Mouse (Mus musculus): ENCODE data around the gene Nkapl. TPM values are rescaled to one million over a fixed set of nuclear protein-coding genes. Genes with fewer than 3 reads are reported as not detected.
"Not testable (repeated sequence)": the region's sequence is repeated elsewhere in the genome, so short reads cannot be mapped to it uniquely, and the experiment has no call there.

Nkapl gene
- polyA plus RNA-seq, 1 experiment from 2014 or later = 2.5 TPM

DNA sequence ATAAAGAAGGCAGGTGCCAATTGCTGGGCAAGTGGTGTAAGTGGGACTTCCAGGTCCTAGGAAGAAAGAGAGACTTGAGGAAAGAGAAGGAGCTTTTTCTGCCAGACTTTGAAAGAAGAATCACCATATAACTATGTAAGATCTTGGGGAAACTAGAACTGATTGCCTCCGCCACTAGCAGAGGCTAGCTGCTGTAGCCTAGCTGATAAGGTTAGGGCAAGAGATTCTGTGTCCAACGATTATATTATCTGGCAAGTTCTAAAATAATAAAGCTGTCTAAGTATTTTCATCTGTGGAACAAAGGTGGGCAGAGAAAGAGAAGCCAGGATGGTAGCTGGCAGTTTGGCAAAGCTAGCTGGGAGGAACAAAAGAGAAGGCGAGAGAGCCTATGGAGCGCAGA lies 4.1 kb upstream of the Nkapl start:
- DNase-seq (ENCODE audit: low spot score) = no peak
- no peak overlapping the region for H3K9ac ChIP-seq (ENCODE audit: low read length)
- H3K4me2 ChIP-seq (ENCODE audit: low read depth) = no peak overlapping the region
- no peak for ATAC-seq (ENCODE audit: insufficient read depth, low FRiP score, low TSS enrichment)
- no peaks in the 10 kb centered on the region for H3K36me3 ChIP-seq (ENCODE audit: control insufficient read depth, insufficient read depth, low read length)
- H3K9me3 ChIP-seq (ENCODE audit: control insufficient read depth, low read length) = no peaks in the 10 kb centered on the region
- no peaks in the 10 kb centered on the region for H3K27me3 ChIP-seq (ENCODE audit: control insufficient read depth, insufficient read depth, low read length)
- no peaks in the 10 kb centered on the region for H3K4me1 ChIP-seq (ENCODE audit: control insufficient read depth, insufficient read depth, low read length)
- no peak overlapping the region for H3K4me3 ChIP-seq (ENCODE audit: low read depth, low read length)
- WGBS = 43% methylated on average over 4 of the region's 4 CpGs
- H3K27ac ChIP-seq (ENCODE audit: low read depth, low read length) = no peak overlapping the region

- 36% methylated on average over 9 of the region's 9 CpGs for WGBS
- no peak overlapping the region for H3K9ac ChIP-seq (ENCODE audit: low read length)
- H3K4me2 ChIP-seq (ENCODE audit: low read depth) = no peak overlapping the region; the same call in 1 of the 2 replicates
- H3K4me1 ChIP-seq (ENCODE audit: control insufficient read depth, insufficient read depth, low read length) = no peaks in the 10 kb centered on the region
- no peaks in the 10 kb centered on the region for H3K36me3 ChIP-seq (ENCODE audit: control insufficient read depth, insufficient read depth, low read length)
- DNase-seq (ENCODE audit: low spot score) (no peak), ATAC-seq (ENCODE audit: insufficient read depth, low FRiP score, low TSS enrichment) (no peak)
- H3K27ac ChIP-seq (ENCODE audit: low read depth, low read length) = no peak overlapping the region
- H3K27me3 ChIP-seq (ENCODE audit: control insufficient read depth, insufficient read depth, low read length) = no peaks in the 10 kb centered on the region
- H3K9me3 ChIP-seq (ENCODE audit: control insufficient read depth, low read length) = no peaks in the 10 kb centered on the region
- no peak overlapping the region for H3K4me3 ChIP-seq (ENCODE audit: low read depth, low read length)
Measured at GRCm38 (mm10) chr13:21469097-21469496, 788 bp upstream of the Nkapl start.

GRCm38 (mm10) chr13:21467336-21467735 lies 973 bp downstream of the Nkapl start:
- no peak overlapping the region for H3K27ac ChIP-seq (ENCODE audit: low read depth, low read length)
- no peak overlapping the region for H3K4me2 ChIP-seq (ENCODE audit: low read depth)
- H3K4me1 ChIP-seq (ENCODE audit: control insufficient read depth, insufficient read depth, low read length) = no peaks in the 10 kb centered on the region
- no peaks in the 10 kb centered on the region for H3K27me3 ChIP-seq (ENCODE audit: control insufficient read depth, insufficient read depth, low read length)
- no peak overlapping the region for H3K4me3 ChIP-seq (ENCODE audit: low read depth, low read length)
- no peak for DNase-seq (ENCODE audit: low spot score)
- ATAC-seq (ENCODE audit: insufficient read depth, low FRiP score, low TSS enrichment) = no peak
- no peaks in the 10 kb centered on the region for H3K36me3 ChIP-seq (ENCODE audit: control insufficient read depth, insufficient read depth, low read length)
- 83% methylated on average over 10 of the region's 10 CpGs for WGBS
- no peaks in the 10 kb centered on the region for H3K9me3 ChIP-seq (ENCODE audit: control insufficient read depth, low read length)
- no peak overlapping the region for H3K9ac ChIP-seq (ENCODE audit: low read length)

DNA sequence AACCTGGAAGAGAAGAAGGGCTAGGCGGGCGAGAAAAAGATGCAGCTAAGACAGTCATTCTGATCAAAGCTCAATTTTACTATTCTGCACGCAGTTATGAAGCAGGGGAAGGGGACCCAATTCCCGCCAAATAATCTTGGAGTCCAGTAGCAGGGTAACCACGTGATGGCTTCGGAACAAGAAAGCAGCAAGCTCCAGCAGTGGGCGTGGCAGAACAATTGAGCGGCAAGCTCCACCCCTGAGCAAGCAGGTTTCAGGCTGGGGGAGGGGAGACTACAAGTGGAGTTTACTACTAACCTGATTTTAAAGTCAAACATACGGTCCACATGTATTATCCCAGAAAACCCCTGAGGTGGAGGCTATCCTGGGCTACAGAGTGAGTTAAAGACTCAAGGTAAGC lies 5.8 kb downstream of the Nkapl start:
- H3K9ac ChIP-seq (ENCODE audit: low read length); H3K4me1 ChIP-seq (ENCODE audit: control insufficient read depth, insufficient read depth, low read length); H3K36me3 ChIP-seq (ENCODE audit: control insufficient read depth, insufficient read depth, low read length); H3K9me3 ChIP-seq (ENCODE audit: control insufficient read depth, low read length); H3K4me2 ChIP-seq (ENCODE audit: low read depth); DNase-seq (ENCODE audit: low spot score); H3K4me3 ChIP-seq (ENCODE audit: low read depth, low read length); ATAC-seq (ENCODE audit: insufficient read depth, low FRiP score, low TSS enrichment); H3K27me3 ChIP-seq (ENCODE audit: control insufficient read depth, insufficient read depth, low read length); H3K27ac ChIP-seq (ENCODE audit: low read depth, low read length): not testable (repeated sequence)
- 39% methylated on average over 9 of the region's 9 CpGs for WGBS

GRCm38 (mm10) chr13:21456347-21456746 lies 12.0 kb downstream of the Nkapl start:
- H3K27me3 ChIP-seq (ENCODE audit: control insufficient read depth, insufficient read depth, low read length) = no peaks in the 10 kb centered on the region
- DNase-seq (ENCODE audit: low spot score) (no peak), ATAC-seq (ENCODE audit: insufficient read depth, low FRiP score, low TSS enrichment) (no peak)
- WGBS = 7% methylated on average over 4 of the region's 4 CpGs
- H3K36me3 ChIP-seq (ENCODE audit: control insufficient read depth, insufficient read depth, low read length) = no peaks in the 10 kb centered on the region
- no peaks in the 10 kb centered on the region for H3K9me3 ChIP-seq (ENCODE audit: control insufficient read depth, low read length)
- no peak overlapping the region for H3K4me2 ChIP-seq (ENCODE audit: low read depth)
- H3K4me1 ChIP-seq (ENCODE audit: control insufficient read depth, insufficient read depth, low read length) = peaks cover 5% of the 10 kb centered on the region
- no peak overlapping the region for H3K4me3 ChIP-seq (ENCODE audit: low read depth, low read length)
- no peak overlapping the region for H3K27ac ChIP-seq (ENCODE audit: low read depth, low read length)
- no peak overlapping the region for H3K9ac ChIP-seq (ENCODE audit: low read length)

- Histone ChIP-seq H3K27me3 (ENCODE audit: control insufficient read depth, insufficient read depth, low read length) (no peaks in the 10 kb centered on the region), H3K36me3 (ENCODE audit: control insufficient read depth, insufficient read depth, low read length) (no peaks in the 10 kb centered on the region), H3K9me3 (ENCODE audit: control insufficient read depth, low read length) (no peaks in the 10 kb centered on the region), H3K27ac (ENCODE audit: low read depth, low read length) (no peak overlapping the region), H3K4me1 (ENCODE audit: control insufficient read depth, insufficient read depth, low read length) (peaks cover 5% of the 10 kb centered on the region), H3K4me3 (ENCODE audit: low read depth, low read length) (no peak overlapping the region), H3K9ac (ENCODE audit: low read length) (no peak overlapping the region), H3K4me2 (ENCODE audit: low read depth) (no peak overlapping the region)
- 93% methylated on average over 3 of the region's 3 CpGs for WGBS
- no peak for DNase-seq (ENCODE audit: low spot score)
- no peak for ATAC-seq (ENCODE audit: insufficient read depth, low FRiP score, low TSS enrichment)
Measured at GRCm38 (mm10) chr13:21454133-21454532, 14.2 kb downstream of the Nkapl start.

DNA sequence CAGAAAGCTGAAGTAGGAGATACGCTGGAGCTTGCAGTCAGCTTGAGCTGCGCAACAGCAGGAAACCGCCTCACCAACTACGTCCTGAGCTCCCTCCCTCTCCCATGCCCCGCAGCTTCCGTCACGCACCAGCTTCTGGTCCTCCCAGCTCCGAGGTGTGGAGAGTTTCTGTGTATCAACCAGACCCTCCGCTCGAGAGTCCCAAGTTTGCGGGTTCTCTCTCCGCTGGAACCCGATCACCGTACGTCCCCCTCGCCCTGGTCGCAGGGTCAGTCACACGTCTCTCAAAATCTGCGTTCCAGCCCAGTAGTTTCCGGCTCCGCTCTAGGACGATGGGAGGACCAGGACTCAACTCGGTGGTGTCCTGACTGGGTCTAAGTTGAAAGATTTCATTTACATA lies 14.9 kb downstream of the Nkapl start, which contains the start of gene Zscan26:
Gene Zscan26, minus strand, starts transcription at position 282 of the 400 bp plus-strand sequence.
- peak within 1 kb of the TSS; percentile 58 for H3K4me3 ChIP-seq (ENCODE audit: low read depth, low read length)
- peak within 1 kb of the TSS; percentile 61 for H3K9ac ChIP-seq (ENCODE audit: low read length)
- H3K27ac ChIP-seq (ENCODE audit: low read depth, low read length) = no peak within 1 kb of the TSS
- H3K27me3 ChIP-seq (ENCODE audit: control insufficient read depth, insufficient read depth, low read length) = no peaks in the 10 kb centered on the region
- H3K9me3 ChIP-seq (ENCODE audit: control insufficient read depth, low read length) = no peaks in the 10 kb centered on the region
- H3K4me2 ChIP-seq (ENCODE audit: low read depth) = peak within 1 kb of the TSS; percentile 69
- WGBS = 0% methylated on average over 23 of the region's 23 CpGs
- DNase-seq (ENCODE audit: low spot score) (peak; percentile 89), ATAC-seq (ENCODE audit: insufficient read depth, low FRiP score, low TSS enrichment) (peak; percentile 87)
- no peaks in the 10 kb centered on the region for H3K36me3 ChIP-seq (ENCODE audit: control insufficient read depth, insufficient read depth, low read length)
- H3K4me1 ChIP-seq (ENCODE audit: control insufficient read depth, insufficient read depth, low read length) = peaks cover 5% of the 10 kb centered on the region

DNA sequence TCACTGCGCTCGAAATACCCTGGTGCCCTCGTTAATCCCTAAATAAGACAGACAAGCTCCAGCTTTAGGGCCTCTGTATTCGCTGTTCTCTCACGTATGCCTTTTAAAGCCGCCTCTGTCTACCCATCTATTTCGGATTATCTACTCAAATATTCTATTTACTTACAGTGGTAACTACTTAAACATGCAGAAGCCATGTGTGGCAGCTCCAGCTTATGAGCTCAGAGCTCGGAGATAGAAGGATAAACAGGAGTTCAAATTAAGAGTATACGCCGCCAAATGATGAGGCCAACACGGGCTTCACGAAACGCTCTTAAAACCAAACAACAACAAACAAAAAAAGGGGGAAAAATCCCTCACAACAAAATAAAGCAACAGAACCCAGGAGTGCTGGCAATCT lies 15.3 kb downstream of the Nkapl start:
- no peak overlapping the region for H3K27ac ChIP-seq (ENCODE audit: low read depth, low read length)
- H3K4me3 ChIP-seq (ENCODE audit: low read depth, low read length) = peak overlapping the region; percentile 58
- peak overlapping the region; percentile 61 for H3K9ac ChIP-seq (ENCODE audit: low read length)
- WGBS = 4% methylated on average over 13 of the region's 13 CpGs
- no peaks in the 10 kb centered on the region for H3K27me3 ChIP-seq (ENCODE audit: control insufficient read depth, insufficient read depth, low read length)
- ATAC-seq (ENCODE audit: insufficient read depth, low FRiP score, low TSS enrichment) (no peak), DNase-seq (ENCODE audit: low spot score) (no peak)
- H3K9me3 ChIP-seq (ENCODE audit: control insufficient read depth, low read length) = no peaks in the 10 kb centered on the region
- peaks cover 2% of the 10 kb centered on the region; the same call in 1 of the 2 replicates for H3K36me3 ChIP-seq (ENCODE audit: control insufficient read depth, insufficient read depth, low read length)
- peak overlapping the region; percentile 69 for H3K4me2 ChIP-seq (ENCODE audit: low read depth)
- peaks cover 5% of the 10 kb centered on the region for H3K4me1 ChIP-seq (ENCODE audit: control insufficient read depth, insufficient read depth, low read length)

- no peak for ATAC-seq (ENCODE audit: insufficient read depth, low FRiP score, low TSS enrichment)
- WGBS = 85% methylated on average over 16 of the region's 16 CpGs
- no peak for DNase-seq (ENCODE audit: low spot score)
Measured at GRCm38 (mm10) chr13:21447856-21448614, 20.3 kb downstream of the Nkapl start.

More at GRCm38 (mm10) chr13:21447856-21448614, 20.3 kb downstream of the Nkapl start:
- H3K27me3 ChIP-seq (ENCODE audit: control insufficient read depth, insufficient read depth, low read length) = no peaks in the 10 kb centered on the region
- H3K9me3 ChIP-seq (ENCODE audit: control insufficient read depth, low read length) = no peaks in the 10 kb centered on the region
- H3K4me3 ChIP-seq (ENCODE audit: low read depth, low read length) = no peak overlapping the region
- no peak overlapping the region for H3K9ac ChIP-seq (ENCODE audit: low read length)
- no peak overlapping the region for H3K4me2 ChIP-seq (ENCODE audit: low read depth)
- peaks cover 5% of the 10 kb centered on the region for H3K4me1 ChIP-seq (ENCODE audit: control insufficient read depth, insufficient read depth, low read length)
- H3K36me3 ChIP-seq (ENCODE audit: control insufficient read depth, insufficient read depth, low read length) = peaks cover 5% of the 10 kb centered on the region
- no peak overlapping the region for H3K27ac ChIP-seq (ENCODE audit: low read depth, low read length)
